Mouse (Mus musculus) midbrain, embryonic 10.5 days (tissue): Measurements from ENCODE around the gene Zc2hc1c. TPM values are rescaled to one million over a fixed set of nuclear protein-coding genes. Genes with fewer than 3 reads are reported as not detected.
"Not testable (repeated sequence)": the region's sequence is repeated elsewhere in the genome, so short reads cannot be mapped to it uniquely, and the experiment has no call there.

Experiments used
- DNase-seq: peaks from one replicate; pipeline ENCODE4 v3.0.0-alpha.2; 2017; ENCODE audit warnings: low spot score
- H3K27ac ChIP-seq: fragments of 300-500 bp; sonication (generic); replicated peaks from 2 replicates; pipeline ENCODE4 v1.5.1; 2016; ENCODE audit warnings: mild to moderate bottlenecking
- H3K27me3 ChIP-seq: fragments of 300-500 bp; sonication (generic); 2 replicates; pipeline ENCODE4 v1.6.1; 2016; ENCODE audit warnings: low read depth, mild to moderate bottlenecking; ENCODE audit not compliant: poor library complexity, severe bottlenecking
- H3K36me3 ChIP-seq: fragments of 300-500 bp; sonication (generic); 2 replicates; pipeline ENCODE4 v1.6.1; 2016; ENCODE audit warnings: mild to moderate bottlenecking, moderate library complexity
- H3K4me1 ChIP-seq: fragments of 300-500 bp; sonication (generic); 2 replicates; pipeline ENCODE4 v1.6.1; 2016
- H3K4me3 ChIP-seq: fragments of 300-500 bp; sonication (generic); 2 replicates; pipeline ENCODE4 v1.5.1; 2016; ENCODE audit warnings: mild to moderate bottlenecking, moderate library complexity
- H3K9me3 ChIP-seq: fragments of 300-500 bp; sonication (generic); replicated peaks from 2 replicates; pipeline ENCODE4 v1.6.1; 2016; ENCODE audit warnings: mild to moderate bottlenecking
- WGBS: fragments of 180-500 bp; shearing (Covaris S2); methylation state at CpG from one replicate; pipeline ENCODE4 v1.1.7; 2016; 5-methylcytosine and 5-hydroxymethylcytosine counted together
- polyA plus RNA-seq: library from polyadenylated mRNA; unstranded; fragments of >200 nt; fragmentation: Nextera tagmentation; extraction: Ambion mirVana; gene quantifications from 2 replicates; pipeline ENCODE4 v1.2.1, GENCODE M21; 2016

Gene Zc2hc1c
- polyA plus RNA-seq, 1 experiment from 2014 or later: 1.5 TPM

- Histone ChIP-seq H3K4me3 (no peak overlapping the region), H3K27ac (no peak overlapping the region), H3K36me3 (peaks cover 35% of the 10 kb centered on the region), H3K9me3 (no peaks in the 10 kb centered on the region; the same call in 1 of the 2 replicates), H3K4me1 (peaks cover 11% of the 10 kb centered on the region), H3K27me3 (no peaks in the 10 kb centered on the region)
- WGBS: 73% methylated on average over 4 of the region's 4 CpGs
- DNase-seq: no peak
These were observed 16.6 kb upstream of the Zc2hc1c start for GRCm38 (mm10) chr12:85271843-85272206.

DNA sequence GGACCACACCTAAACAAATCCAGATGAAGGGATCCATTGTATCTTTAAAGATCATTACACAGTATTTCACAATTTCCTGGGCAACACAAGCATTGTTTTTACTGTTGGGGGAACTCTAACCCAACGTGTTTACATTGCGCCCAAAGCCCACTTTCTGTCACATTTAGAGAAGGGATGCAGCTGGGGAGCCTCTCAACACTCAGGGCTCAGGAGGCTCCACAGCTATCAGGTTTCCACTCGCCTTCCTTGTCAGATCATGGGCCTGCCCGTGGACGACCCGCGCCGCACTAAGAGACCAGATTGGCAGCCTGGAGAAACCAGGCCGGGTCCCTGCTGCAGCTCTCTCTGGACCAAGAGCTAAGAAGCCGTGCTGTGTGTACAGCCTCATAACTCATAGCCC is 14.9 kb upstream of the Zc2hc1c start:
- DNase-seq: no peak
- H3K36me3 ChIP-seq: peaks cover 28% of the 10 kb centered on the region
- no peaks in the 10 kb centered on the region; the same call in 1 of the 2 replicates for H3K9me3 ChIP-seq
- no peak overlapping the region for H3K4me3 ChIP-seq
- H3K27me3 ChIP-seq: no peaks in the 10 kb centered on the region
- WGBS: 77% methylated on average over 10 of the region's 10 CpGs
- H3K4me1 ChIP-seq: peaks cover 11% of the 10 kb centered on the region
- no peak overlapping the region for H3K27ac ChIP-seq

DNA sequence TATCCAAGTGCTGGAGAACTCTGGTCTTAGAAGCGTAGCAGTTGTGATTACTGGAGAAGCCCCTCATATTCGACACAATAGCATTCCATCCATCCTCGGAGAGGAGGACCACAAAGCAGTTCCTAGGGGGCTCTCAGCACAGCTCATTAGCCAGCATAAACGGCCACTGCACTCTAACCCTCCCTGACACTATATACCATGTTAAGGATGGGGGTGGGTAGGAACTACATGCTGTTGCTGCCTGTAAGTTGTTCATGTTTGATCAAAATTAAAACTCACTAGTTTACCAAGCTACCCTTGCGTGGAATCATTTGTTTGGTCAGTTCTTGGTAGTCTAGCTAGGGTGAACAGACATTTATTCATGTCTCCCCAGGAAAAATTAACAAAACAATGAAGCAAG is 12.1 kb upstream of the Zc2hc1c start:
- Histone ChIP-seq H3K27ac (no peak overlapping the region), H3K4me1 (peaks cover 14% of the 10 kb centered on the region), H3K36me3 (peaks cover 24% of the 10 kb centered on the region), H3K27me3 (no peaks in the 10 kb centered on the region), H3K4me3 (no peak overlapping the region), H3K9me3 (no peaks in the 10 kb centered on the region; the same call in 1 of the 2 replicates)
- no peak for DNase-seq
- 86% methylated on average over 5 of the region's 5 CpGs for WGBS

GRCm38 (mm10) chr12:85278919-85279318 is 9.5 kb upstream of the Zc2hc1c start:
- no peaks in the 10 kb centered on the region for H3K27me3 ChIP-seq
- H3K9me3 ChIP-seq: no peaks in the 10 kb centered on the region; the same call in 1 of the 2 replicates
- peaks cover 23% of the 10 kb centered on the region for H3K36me3 ChIP-seq
- no peak overlapping the region for H3K4me3 ChIP-seq
- H3K4me1 ChIP-seq: peaks cover 14% of the 10 kb centered on the region
- H3K27ac ChIP-seq: no peak overlapping the region
- no peak for DNase-seq
- WGBS: 92% methylated on average over 10 of the region's 10 CpGs

GRCm38 (mm10) chr12:85279396-85280080 is 8.9 kb upstream of the Zc2hc1c start:
- H3K27me3 ChIP-seq: no peaks in the 10 kb centered on the region
- H3K4me3 ChIP-seq: peak overlapping the region; percentile 85
- peak overlapping the region; percentile 90 for H3K27ac ChIP-seq
- peaks cover 17% of the 10 kb centered on the region for H3K36me3 ChIP-seq
- peaks cover 14% of the 10 kb centered on the region for H3K4me1 ChIP-seq
- no peaks in the 10 kb centered on the region; the same call in 1 of the 2 replicates for H3K9me3 ChIP-seq
- WGBS: 7% methylated on average over 10 of the region's 10 CpGs
- DNase-seq: no peak

DNA sequence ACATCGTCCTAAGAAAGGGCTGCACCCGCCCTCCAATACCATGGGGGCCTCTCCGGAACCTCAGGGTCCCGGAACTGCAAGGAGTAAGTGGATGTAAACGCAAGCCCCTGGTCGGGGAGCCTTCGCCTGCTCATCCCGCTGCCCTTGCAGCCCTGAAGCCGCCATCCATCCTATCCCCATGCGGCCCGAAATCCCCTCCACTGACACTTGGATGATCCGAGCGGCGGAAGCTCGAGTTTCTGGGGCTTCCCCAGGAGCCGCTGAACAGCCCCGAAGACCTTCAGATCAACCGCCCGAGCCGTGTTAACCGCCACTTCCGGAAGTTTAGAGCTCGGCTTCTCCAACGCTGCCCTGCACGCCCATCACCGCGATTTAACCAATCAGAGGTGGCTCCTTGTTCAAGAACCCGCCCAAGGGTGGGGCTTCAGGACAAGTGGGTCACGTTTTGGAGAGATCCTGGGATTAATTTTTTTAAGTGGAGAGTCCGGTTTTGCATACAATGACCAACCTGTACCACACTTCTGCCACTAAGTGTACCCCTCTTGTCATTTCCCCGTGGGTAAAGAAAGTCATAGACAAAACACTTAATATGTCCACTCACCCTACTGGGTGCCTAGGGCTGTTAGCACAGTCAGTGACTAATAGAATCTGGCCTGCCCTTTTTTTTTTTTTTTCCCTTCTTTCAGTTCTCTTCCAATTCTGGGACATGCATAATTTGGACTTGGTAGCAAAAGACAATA is 8.1 kb upstream of the Zc2hc1c start:
- Histone ChIP-seq H3K27me3 (no peaks in the 10 kb centered on the region), H3K36me3 (peaks cover 11% of the 10 kb centered on the region), H3K4me3 (peak overlapping the region; percentile 85), H3K27ac (peak overlapping the region; percentile 90), H3K4me1 (peaks cover 14% of the 10 kb centered on the region), H3K9me3 (no peaks in the 10 kb centered on the region)
- peak; percentile 95 for DNase-seq
- WGBS: under 1% methylated on average over 31 of the region's 31 CpGs

DNA sequence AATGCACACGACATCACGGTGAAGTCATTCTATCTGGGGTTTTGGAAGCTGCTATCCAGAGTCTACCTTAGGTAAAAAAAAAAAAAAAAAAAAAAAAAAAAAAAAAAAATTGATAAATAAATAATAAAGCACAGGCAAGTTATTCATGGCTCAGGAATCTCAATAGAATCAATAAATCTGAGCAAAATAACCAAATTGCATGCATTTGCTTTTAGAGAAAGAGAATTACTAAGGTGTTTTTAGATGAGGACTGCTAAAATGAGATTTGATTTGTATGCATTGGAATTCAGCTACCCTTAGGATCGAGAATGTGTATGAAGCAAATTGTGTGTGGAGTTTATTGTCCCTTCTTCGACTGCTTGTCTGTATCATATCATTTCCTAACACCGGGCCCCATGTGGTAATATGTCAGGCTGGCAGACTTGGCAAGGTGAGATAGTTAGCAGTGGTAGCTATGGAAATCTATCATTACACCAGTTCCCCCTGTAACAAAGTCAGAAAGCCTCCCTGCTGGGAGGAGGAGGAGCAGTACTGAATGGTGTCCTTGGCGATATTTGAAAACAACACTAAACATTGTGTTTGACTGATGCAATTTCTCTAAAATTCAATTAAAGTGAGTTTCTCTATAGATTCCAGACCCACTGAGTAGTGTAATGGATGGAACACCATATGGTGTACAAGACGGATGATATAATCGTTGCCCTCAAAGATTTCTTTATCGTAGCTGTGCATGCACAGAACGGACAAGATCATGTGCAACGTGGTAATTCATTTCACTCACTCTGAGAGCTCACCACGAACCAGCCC is 7.3 kb upstream of the Zc2hc1c start:
- Histone ChIP-seq H3K36me3 (peaks cover 5% of the 10 kb centered on the region; the same call in 1 of the 2 replicates), H3K4me1 (peaks cover 14% of the 10 kb centered on the region), H3K4me3 (peak overlapping the region; percentile 85), H3K27me3 (no peaks in the 10 kb centered on the region), H3K9me3 (no peaks in the 10 kb centered on the region), H3K27ac (no peak overlapping the region)
- no peak for DNase-seq
- WGBS: 72% methylated on average over 12 of the region's 12 CpGs

- DNase-seq, H3K27me3 ChIP-seq, H3K9me3 ChIP-seq, H3K36me3 ChIP-seq, H3K4me3 ChIP-seq, H3K27ac ChIP-seq: not testable (repeated sequence)
- peaks cover 14% of the 10 kb centered on the region for H3K4me1 ChIP-seq
- WGBS: 88% methylated on average over 2 of the region's 4 CpGs
These were observed 6.6 kb upstream of the Zc2hc1c start for GRCm38 (mm10) chr12:85281756-85282155.

DNA sequence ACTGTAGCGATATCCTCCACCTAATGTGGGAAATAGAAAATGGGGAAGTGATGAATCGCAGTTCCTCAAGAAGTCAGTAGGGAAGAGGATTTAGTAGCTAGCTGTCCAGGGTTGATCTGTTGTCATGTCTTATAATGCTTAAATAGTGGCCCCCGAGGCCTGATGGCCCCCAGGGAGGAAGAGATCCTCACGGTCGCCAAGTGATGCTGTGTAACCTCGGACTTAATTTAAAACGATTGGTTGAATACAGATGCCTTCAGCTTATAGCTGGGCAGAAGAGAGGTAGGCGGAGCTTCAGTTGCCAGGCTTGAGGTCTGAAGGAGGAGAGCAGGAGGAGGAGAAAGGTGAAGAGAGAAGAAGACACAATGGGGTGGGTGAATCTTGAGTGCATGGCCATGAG is 4.1 kb upstream of the Zc2hc1c start:
- 72% methylated on average over 8 of the region's 8 CpGs for WGBS
- Histone ChIP-seq H3K4me3 (no peak overlapping the region), H3K4me1 (peaks cover 26% of the 10 kb centered on the region), H3K9me3 (no peaks in the 10 kb centered on the region), H3K27ac (no peak overlapping the region), H3K27me3 (peaks cover 12% of the 10 kb centered on the region), H3K36me3 (no peaks in the 10 kb centered on the region)
- DNase-seq: no peak

GRCm38 (mm10) chr12:85284996-85285395 is 3.4 kb upstream of the Zc2hc1c start:
- WGBS: 87% methylated on average over 4 of the region's 4 CpGs
- no peak for DNase-seq
- Histone ChIP-seq H3K9me3 (no peaks in the 10 kb centered on the region), H3K36me3 (no peaks in the 10 kb centered on the region), H3K27me3 (peaks cover 18% of the 10 kb centered on the region), H3K4me1 (peaks cover 23% of the 10 kb centered on the region), H3K27ac (no peak overlapping the region), H3K4me3 (no peak overlapping the region)

DNA sequence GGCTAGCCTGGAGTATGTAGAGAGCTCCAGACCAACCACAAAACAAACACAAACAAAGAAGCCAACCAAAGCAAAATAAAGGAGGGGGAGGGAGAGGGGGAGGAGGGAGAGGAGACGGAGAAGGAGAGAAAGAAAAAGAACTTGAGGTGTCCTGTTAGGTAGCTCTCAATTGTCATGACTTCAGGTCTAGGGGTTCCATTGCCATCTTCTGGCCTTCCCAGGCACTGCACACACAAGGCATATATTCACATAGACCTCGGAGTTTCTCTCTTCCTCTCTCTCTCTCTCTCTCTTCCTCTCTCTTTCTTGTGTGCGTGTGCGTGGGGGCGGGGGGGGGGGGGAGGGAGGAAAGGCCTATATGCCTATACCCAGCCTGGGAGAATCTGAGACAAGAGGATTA is 1.4 kb upstream of the Zc2hc1c start:
- H3K36me3 ChIP-seq: no peaks in the 10 kb centered on the region
- H3K27ac ChIP-seq: no peak overlapping the region
- H3K27me3 ChIP-seq: peaks cover 28% of the 10 kb centered on the region
- DNase-seq: peak; percentile 27
- H3K4me1 ChIP-seq: peaks cover 22% of the 10 kb centered on the region
- WGBS: 48% methylated on average over 3 of the region's 5 CpGs
- H3K4me3 ChIP-seq: no peak overlapping the region
- H3K9me3 ChIP-seq: no peaks in the 10 kb centered on the region

DNA sequence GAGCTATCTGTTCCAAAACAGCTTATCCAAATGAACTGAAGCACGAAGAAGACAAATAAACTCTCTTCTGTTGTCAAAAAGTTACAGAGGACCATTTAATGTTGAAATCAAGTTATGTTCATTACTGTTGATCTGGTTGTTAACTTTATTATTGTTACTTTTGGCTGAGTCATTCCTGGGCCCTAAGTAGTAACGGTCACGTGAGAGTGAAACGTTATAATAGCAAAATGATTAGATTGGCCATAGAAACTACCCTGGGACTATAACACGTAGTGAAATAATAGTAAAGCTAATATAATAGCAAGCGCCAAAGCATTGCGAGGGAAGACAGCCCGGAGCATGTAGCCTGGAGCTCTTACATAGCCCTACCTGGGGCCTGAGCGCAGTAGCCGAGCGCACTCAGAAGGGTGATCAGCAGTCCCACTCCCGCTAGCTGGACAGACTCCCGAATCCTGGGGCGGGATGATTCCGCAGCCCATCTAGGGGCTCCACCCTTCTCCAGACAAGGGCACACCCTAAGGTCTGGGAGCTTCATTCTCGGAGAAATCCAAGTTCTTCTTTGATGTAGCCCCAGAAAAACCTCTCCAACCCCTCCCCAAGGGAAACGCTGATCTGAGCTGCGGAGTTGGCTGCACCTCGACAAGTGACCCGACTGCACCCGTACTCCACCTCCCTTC is 444 bp upstream of the Zc2hc1c start, which contains the start of gene Acyp1:
Acyp1 (minus strand) TSS at position 630 of the 677 bp plus-strand sequence.
- H3K27me3 ChIP-seq: peaks cover 28% of the 10 kb centered on the region
- no peaks in the 10 kb centered on the region for H3K36me3 ChIP-seq
- peak within 1 kb of the TSS; percentile 81 for H3K27ac ChIP-seq
- H3K4me3 ChIP-seq: peak within 1 kb of the TSS; percentile 65
- peaks cover 22% of the 10 kb centered on the region for H3K4me1 ChIP-seq
- 9% methylated on average over 21 of the region's 21 CpGs for WGBS
- H3K9me3 ChIP-seq: no peaks in the 10 kb centered on the region
- DNase-seq: no peak
